Mouse (Mus musculus) spleen, adult 12 weeks (tissue): ENCODE data around the gene Cd3eap.

Source experiments
- DNase-seq: peaks from one replicate; pipeline ENCODE4 v3.0.0; 2022; ENCODE audit warnings: low spot score

Gene Cd3eap

DNA sequence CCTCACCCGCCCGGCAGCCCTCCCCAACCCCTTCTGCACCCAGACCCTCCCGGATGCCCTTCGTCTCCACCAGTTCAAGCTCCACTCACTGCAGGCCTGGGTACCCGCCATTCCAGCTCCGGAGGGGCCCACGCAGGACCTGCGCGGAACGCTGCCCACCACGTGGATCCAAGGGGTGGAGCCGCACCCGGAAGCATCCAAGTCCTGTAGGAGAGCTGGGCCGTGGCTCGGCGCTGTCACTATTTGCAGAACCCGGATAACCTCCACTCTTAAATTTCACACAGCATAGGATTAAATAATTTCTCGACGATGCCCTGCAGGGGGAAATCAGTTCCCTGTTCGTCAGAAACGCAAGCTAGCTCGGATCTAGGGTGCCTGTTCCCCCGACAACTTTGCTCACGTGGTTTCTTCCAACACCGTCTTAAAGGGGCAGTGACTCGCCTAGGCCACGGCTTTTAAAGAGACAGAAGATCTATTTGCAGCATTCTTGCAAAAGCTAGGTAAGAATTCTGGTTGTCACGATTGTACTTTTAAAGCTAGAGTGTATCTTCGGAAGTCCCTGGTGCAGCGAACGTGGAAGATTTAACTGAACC is at the start of gene Cd3eap, which contains the start of gene Ppp1r13l:
Gene Cd3eap, minus strand, starts transcription at position 185 of the 593 bp plus-strand sequence.
Gene Ppp1r13l, plus strand, starts transcription at position 451 of the 593 bp plus-strand sequence.
- peak; percentile 79 for DNase-seq

DNA sequence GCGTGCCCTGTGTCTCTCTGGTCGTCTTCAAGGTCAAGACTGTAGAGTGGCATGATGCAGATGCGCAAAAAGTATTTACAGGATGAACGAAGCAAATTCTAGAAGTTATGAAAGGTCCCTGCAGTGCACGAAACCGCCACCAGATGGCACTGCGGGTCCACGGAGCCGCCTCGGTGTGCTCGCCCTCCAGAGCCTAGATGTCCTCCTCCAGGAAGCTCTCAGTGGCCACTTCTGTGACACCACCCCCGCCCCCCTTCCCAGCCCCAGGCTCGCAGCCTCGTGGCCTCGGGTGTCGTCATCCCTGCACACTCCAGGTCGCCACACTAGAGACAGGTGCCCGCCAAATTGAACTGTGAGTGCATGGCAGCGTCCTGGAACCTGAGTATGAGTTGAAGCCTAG is 46.1 kb upstream of the Cd3eap start:
- DNase-seq: peak; percentile 67

GRCm38 (mm10) chr7:19404476-19404875 is 45.2 kb upstream of the Cd3eap start, which contains the start of gene Ckm:
Ckm (plus strand) TSS chr7:19404776.
- no peak for DNase-seq

DNA sequence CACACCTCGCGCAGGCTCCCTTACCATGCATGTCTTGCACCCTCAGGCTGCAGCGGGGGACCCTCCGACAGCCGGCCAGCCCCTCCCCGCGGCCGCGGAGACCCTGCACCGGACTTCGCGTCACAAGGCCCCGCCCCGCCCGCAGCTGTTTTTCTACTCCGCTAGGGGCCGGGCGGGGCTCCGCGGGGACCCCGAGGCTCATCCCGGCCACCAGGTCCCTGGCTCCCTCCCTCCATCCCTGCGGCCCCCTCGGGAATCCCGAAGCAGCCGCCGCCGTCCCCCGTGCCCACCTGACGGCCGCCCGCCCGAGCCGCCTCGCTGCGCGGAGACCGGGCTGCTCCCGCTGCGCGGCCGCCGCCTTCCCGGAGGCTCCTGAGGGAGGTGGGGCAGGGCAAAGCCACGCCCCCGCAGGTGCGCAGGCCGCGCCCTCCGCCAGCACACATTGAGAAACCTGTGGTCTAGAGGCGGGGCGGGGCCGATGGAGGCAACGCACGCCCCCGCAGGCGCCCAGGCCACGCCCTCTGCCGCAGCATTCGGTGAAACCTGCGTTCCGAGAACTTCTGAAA is 44.5 kb upstream of the Cd3eap start, which contains the start of gene Klc3:
Gene Klc3, minus strand, starts transcription at position 374 of the 566 bp plus-strand sequence.
- DNase-seq: peak; percentile 54

DNA sequence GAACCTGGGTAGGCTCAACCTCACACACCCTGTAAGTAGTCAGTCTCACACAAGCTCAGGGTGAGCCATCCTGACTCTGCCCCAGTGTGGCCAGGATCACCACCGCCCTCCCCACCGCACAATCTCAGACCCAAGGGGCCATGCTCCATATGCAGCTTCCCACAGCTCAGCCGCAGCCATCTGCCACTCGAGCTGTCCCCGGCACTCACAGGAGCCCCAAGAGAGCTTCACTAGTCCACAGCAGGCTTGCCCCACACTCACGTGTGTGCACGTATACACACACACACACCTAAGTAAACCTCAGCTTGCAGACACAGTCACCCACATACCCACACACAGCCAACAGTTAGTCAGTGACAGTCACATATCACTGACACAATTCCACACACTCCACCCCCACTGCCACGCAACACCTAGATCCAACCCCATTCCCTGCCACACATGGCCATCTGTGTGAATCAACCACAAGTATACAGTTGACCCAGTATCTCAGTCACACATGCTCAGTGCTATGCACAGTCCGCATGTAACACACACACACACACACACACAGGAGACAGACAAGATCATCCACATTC is 43.3 kb upstream of the Cd3eap start:
- no peak for DNase-seq

- no peak for DNase-seq
These were observed 41.7 kb upstream of the Cd3eap start for GRCm38 (mm10) chr7:19400946-19401345.

- no peak for DNase-seq
These were observed 40.4 kb upstream of the Cd3eap start for GRCm38 (mm10) chr7:19399496-19400280.

- no peak for DNase-seq
These were observed 35.2 kb upstream of the Cd3eap start for GRCm38 (mm10) chr7:19394484-19394883.

DNA sequence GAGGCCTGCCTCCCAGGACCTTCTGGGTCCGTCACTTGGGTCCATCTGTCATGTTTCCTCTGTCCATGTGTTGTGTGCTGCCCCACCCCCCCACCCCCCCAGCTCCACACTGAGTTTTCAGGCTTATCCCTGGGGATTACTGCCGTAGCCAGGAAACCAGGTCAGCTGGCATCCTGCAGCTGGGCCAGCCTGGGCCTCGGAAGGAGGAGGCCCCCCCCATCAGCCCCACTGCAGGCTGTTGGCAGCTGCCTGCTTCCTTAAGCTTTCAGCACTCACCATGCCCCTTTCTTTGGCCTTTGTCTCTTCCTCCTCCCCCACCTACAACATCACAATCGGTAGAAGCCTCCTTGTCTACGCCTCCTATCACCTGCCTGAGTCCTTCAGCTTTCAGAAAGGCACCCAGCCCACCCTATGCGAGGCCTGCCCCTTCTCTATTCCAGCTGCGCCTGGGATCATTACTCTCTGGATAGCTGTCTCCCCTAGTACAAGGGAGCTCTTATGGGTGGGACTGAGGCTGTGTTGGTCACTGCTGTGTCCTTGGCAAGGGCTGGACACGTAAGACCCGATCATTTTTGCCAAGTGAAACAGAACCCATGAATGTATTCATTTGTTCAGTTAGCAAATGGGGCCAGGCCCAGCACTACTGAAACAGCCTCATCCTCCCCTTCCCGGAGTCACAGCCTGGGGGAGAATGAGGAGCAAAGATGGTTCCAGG is 29.6 kb upstream of the Cd3eap start:
- no peak for DNase-seq

- no peak for DNase-seq
These were observed 24.4 kb upstream of the Cd3eap start for GRCm38 (mm10) chr7:19383708-19384107.

DNA sequence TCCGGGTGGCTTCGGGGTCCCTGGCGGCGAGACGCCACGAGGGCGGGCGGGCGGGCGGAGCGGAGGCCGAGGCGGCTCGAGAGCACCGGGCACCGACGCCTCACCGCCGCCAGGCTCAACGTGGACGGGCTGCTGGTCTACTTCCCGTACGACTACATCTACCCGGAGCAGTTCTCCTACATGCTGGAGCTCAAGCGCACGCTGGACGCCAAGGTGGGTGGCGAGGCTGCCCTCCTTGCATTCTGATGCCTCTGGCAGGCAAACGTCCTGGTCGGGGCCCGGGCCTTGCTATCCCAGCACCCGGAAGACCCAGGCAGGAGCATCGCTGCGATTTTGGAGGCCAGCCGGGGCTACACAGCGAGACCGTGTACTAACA is 22.9 kb upstream of the Cd3eap start:
- DNase-seq: no peak

DNA sequence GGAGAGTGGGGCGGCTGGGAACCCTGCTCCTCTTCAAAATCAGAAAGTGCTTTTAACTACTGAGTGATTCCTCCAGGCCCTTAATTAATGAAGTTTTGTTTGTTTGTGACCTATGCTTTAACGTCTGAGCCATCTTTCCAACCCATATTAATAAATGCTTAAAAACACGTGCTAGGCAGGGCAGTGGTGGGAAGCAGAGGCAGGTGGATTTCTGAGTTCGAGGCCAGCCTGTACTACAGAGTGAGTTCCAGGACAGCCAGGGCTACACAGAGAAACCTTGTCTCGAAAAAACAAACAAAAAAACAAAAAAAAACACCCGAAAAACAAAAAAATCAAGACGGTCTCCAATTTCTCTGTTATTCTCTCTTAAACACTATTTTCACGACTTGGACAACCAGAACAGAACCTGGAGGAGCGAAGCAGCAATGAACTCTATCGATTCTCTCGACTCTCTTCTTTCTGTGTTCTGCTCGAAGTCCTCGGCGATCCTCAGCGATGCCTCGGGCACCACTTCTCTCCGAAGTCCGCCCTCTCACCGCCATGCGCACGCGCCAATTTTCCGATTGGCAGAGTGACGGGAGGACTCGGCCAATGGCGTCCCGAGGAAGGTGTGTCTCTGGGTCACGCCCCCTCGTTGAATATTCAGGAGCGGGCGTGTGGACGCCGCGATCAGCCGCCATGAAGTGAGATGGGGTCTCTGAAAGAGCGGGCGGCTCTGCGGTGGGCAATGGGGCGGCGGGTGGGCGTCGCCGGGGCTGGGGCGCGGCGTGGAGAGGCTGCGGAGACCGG is 22.3 kb upstream of the Cd3eap start, which contains the start of gene Ercc2:
Gene Ercc2, plus strand, starts transcription at position 634 of the 789 bp plus-strand sequence.
- peak; percentile 98 for DNase-seq

GRCm38 (mm10) chr7:19378049-19378448 is 18.8 kb upstream of the Cd3eap start:
- DNase-seq: no peak

DNA sequence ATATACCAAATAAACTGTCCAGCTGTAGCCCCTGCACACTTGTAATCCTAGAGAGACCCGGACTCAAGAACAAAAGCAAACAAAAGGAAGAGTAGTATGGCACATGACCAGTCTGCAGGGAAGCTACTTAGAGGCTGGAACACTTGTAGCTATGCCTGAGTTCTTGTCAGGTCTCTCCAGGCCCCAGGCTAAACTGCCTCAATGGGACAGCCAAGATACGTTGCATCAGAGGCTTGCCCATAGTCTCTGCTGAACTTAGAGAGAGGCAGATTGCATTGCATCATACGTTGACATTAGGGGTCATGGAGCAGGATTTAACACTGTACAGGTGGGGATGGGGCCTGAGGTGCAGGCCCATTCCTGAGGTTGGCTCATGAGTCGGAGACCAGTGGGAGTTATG is 16.7 kb upstream of the Cd3eap start:
- no peak for DNase-seq

DNA sequence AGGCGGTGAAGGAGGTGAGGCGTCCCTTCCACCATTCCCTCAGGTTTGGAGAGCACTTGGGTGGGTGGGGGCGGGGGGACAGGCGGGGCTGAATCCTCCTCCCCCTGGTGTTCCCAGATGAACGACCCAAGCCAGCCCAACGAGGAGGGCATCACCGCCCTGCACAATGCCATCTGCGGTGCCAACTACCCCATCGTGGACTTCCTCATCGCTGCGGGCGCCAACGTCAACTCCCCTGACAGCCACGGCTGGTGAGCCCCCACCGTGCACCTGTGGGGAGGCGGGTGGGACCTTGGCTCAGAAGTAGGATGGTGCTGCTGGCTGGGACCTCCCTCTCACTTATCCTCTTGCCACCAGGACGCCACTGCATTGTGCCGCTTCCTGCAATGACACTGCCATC is 16.1 kb upstream of the Cd3eap start:
- no peak for DNase-seq

- no peak for DNase-seq
These were observed 14.1 kb upstream of the Cd3eap start for GRCm38 (mm10) chr7:19373367-19373766.

DNA sequence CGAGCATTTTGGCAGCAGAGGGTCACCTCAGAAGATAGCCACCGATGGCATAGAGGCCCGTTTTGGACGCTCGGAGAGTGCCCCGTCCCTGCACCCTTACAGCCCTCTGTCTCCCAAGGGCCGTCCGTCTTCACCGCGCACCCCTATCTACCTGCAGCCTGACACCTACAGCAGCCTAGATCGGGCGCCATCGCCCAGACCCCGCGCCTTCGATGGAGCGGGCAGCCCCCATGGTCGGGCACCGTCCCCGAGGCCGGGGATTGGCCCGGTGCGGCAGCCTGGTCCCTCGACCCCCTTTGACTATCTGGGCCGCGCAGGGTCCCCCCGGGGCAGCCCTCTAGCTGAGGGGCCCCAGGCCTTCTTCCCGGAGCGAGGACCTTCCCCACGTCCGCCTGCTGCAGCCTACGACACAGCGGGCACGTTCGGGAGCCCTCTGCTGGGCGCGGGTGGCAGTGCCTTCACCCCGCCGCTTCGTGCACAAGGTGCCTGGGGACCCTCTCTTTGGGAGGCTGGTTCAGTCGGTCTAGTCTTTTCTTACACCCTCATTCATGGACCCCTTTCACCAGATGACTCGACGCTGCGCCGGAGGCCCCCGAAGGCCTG is 10.6 kb upstream of the Cd3eap start:
- no peak for DNase-seq

GRCm38 (mm10) chr7:19368380-19368779 is 9.1 kb upstream of the Cd3eap start:
- no peak for DNase-seq

DNA sequence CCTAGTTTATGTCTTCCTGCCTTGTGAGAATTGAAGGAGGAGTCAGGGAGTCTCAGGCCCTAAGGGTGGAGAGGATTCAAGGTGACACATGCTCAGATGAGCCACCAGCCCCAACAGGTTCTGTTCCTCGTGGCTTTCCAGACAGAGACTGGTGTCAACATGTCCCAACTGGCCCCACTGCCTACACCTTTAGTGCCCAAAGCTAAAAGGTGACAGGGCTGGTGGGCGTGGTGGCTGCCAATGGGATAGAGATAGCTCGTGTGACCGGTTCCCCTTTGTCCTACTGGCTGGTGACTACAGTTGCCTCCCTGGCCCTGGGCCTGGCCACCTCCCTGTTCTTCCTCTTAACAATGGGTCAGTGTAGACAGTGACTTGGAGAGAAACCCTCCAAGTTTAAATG is 6.1 kb upstream of the Cd3eap start:
- no peak for DNase-seq

DNA sequence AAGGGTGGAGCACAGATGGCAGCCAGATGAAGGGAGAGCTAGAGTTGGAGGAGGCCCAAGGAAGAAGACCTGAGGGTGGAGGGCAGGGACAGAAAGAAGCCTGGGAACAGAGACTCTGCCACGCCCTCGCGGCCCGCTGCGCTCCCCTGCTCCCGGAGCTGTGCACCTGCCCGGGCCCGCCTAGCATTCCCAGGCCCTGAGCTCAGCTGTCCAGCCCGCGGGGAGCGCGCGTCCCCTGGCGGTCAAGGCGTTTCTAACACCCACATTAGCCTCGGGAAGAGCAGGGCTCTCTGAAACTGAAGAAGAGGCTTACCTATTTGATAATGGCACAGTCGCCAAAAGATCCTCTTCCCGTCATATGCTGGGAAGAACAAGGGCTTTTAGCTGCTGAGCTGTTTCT is 4.6 kb upstream of the Cd3eap start:
- peak; percentile 62 for DNase-seq

DNA sequence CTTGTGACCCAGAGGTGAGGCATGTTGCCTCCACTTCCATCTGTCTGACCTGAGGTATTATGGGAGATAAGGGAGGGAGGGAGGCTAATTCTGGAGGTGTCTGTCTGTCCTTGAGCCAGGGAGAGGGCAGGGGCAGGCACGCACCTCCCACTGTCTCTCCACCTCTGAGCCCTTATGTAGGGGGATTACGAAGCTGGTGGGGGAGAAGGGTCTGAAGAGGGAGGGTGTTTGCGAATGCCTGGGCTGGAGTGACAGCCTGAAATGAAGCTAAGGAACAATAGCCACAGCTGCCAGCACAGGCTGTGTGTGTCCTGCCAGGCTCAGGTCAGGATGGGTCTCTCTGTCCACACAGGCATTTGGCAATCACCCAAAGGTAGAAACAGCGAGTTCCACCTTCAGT is 3.0 kb upstream of the Cd3eap start:
- no peak for DNase-seq
